Mouse (Mus musculus): ENCODE measurements around the gene Zbtb8b. TPM values are rescaled to one million over a fixed set of nuclear protein-coding genes. Genes with fewer than 3 reads are reported as not detected.
"Not testable (repeated sequence)": the region's sequence is repeated elsewhere in the genome, so short reads cannot be mapped to it uniquely, and the experiment has no call there.

Gene Zbtb8b
- 1 to 10 TPM; 5.3 to 6.0 TPM for total RNA-seq (2021)
- long read RNA-seq, partial matches to known transcripts, result 0 of 3 reads
- long read RNA-seq, other reads (novel, unspliced or antisense), result 0 of 3 reads

- peak; percentile 81 to 88 for DNase-seq (ENCODE audit: low spot score in 2 of 2)
Observed at GRCm38 (mm10) chr4:129440340-129441063, at the start of gene Zbtb8b. TSS of gene Zbtb8b (minus strand) at chr4:129440853.

DNA sequence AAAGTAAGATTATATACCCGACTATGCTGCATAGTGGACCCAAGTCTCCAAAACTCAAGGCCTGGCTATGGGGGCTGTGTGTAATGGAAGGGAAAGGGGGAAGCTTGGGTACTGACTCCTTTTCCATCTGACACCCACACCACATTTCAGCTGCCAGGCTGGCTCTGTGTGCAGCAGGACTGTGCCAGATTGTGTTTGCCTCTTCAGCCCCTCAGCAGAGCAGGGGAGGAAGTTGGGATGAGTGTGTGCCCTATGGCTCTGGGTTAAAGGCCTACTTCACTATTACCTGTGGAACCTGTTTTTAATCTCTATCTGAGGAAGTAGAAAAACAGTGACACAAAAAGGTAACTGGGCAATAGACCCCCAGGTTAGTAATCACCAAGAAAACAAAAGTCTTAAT, 40.4 kb upstream of the Zbtb8b start:
- peak; percentile 50 to 69 for DNase-seq (ENCODE audit: low spot score in 2 of 2)

- DNase-seq (ENCODE audit: low spot score in 2 of 2), result no peak
Observed at GRCm38 (mm10) chr4:129479863-129480262, 39.2 kb upstream of the Zbtb8b start.

DNA sequence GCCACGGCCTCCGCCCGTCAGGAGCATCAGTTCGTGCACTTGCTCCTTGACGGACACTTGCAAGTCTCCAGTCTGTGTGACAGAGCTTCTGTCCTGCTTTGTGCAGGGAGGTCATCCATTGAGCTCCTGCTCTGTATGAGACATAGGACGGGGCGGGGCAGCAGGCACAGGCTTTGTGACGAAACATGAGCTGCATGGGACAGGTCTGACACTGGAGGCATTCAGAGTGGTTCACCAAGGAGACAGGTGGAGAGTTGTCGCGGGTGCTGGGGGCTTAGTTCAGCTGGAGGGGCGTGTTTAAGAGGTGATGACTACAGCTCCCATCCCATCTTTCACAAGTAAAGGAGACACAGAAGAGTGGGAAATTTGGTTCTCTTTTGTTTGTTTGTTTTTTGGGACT, 35.4 kb upstream of the Zbtb8b start:
- DNase-seq (ENCODE audit: low spot score in 2 of 2), result no peak

DNA sequence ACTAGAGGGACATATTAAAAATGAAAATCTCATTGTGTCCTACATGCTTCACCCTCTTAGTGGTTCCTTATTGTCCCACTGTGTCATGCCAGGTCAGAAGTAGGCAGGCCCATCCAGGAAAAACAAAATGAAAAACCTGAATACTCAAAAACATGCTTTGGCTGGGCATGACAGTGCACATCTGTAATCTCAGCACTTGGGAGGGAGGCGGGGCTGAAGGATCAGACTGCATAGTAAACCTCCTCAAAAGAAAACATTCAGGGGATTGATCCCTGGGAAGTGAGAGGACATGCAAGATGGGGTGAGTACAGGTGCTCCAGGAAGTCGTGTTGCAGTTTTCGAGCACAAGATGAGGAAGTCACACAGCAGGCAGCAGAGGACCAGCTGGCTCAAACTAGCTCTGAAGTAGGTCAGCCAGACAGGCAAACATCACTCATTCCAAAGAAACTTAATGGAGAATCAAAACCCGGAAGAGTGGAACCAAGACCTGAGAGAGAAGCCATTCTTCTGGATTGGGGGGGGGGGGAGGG, 23.7 kb upstream of the Zbtb8b start:
- DNase-seq (ENCODE audit: low spot score in 2 of 2), result no peak

DNA sequence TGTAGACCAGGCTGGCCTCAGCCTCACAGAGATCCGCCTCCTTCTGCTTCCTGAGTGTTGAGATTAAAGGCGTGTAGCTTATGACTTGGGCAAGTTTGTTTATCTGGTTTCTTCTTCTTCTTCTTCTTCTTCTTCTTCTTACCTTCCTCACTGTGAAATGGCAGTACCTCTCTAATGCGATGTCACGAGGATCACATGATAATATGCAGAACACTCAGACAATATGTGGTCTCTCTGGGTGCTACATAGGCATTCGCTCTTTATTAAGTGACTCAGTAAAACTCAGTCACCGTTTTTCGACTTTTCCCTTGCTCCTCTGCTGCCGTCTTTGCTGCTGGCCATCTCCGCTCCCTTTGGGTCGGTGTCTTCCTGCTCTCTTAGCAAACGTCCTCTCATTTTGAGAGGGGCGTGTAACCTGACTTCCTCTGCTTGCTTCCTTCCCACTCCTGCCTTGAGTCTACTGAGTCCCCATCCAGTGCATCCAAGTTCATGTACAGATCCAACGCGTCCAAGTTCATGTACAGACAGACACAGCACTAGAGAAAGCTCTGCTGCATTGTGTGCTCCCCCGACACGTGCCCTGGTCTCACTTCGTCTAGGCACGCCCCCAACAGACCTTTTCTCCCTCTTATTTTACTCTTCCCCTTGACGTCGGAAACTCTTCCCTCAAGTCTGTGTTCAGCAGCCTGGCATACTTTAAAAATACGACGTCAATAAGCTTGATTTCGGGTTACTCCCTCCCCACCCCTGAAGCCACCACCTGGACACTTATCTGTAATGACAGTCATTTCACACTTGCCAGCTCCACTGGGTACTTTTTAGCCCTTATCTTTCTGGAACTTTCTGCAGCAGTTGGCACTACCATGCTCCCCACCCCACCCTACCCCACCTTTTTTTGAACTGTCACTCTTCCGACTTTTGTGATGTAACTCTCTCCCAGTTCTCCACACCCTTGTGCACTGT, 22.7 kb upstream of the Zbtb8b start:
- no peak for DNase-seq (ENCODE audit: low spot score in 2 of 2)

- no peak for DNase-seq (ENCODE audit: low spot score in 2 of 2)
Observed at GRCm38 (mm10) chr4:129462118-129462517, 21.5 kb upstream of the Zbtb8b start.

DNA sequence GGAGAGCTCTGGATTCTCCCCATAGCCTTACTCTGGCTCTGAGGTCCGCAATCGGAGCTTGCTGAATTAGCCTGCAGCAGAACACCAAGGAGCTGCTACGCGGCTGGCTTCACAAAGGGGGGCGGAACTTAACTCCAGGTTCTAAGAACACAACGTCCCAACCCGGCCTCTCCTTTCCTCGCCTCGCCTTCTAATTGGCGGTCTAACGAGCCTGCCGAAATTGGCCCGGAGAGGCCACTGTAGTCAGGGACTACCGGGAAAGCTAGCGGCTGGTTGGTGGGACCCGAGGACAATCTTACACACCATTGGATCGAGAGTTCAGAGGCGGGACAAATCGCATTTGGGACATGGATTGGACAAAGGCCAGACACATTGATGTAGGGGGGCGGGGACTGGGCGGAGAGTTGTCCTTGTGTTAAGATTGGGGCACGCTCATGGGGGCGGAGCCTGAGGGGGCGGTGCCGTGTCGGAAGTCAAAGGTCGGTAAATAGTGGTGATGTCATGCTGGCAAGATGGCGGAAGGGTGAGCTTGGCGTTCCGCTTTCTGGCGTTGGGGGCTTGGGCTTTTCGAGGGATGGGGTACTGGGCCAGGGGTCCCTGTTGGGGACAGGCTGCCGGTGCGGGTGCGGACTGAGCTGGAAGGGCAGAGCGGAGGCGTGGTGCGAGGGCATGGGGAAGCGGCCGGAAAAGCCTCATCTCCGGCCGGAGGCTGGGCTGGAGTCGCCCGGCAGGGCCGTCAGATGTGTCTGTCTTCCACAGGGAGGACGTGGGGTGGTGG, 20.7 kb upstream of the Zbtb8b start, which contains the start of gene Bsdc1:
TSS of gene Bsdc1 (plus strand) at position 399 of the 778 bp plus-strand sequence.
- peak; percentile 99 to 100 for DNase-seq (ENCODE audit: low spot score in 2 of 2)

- no peak for DNase-seq (ENCODE audit: low spot score in 2 of 2)
Observed at GRCm38 (mm10) chr4:129460827-129461182, 20.2 kb upstream of the Zbtb8b start.

DNA sequence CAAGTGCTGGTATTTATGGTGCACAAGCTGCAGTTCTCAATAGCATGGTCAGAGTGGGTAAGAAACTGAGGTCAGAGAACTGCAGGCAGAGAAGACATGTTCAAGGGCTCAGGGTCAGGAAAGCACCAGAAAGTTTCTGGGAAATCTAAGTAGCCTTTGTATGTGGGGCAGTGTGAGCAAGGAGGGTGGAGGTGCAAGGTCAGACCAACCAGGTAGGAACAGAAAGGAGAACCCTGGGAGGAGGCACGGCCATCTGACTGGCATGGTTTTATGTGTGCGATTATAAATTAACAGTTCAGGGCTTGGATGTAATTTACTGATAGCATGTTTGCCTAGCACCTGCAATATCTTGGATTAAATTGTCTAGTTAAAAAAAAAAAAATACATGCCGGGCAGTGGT, 19.1 kb upstream of the Zbtb8b start:
- no peak for DNase-seq (ENCODE audit: low spot score in 2 of 2)

- DNase-seq (ENCODE audit: low spot score in 2 of 2), result not testable (repeated sequence)
Observed at GRCm38 (mm10) chr4:129457311-129457710, 16.7 kb upstream of the Zbtb8b start.

GRCm38 (mm10) chr4:129456126-129456525, 15.5 kb upstream of the Zbtb8b start:
- no peak for DNase-seq (ENCODE audit: low spot score in 2 of 2)

DNA sequence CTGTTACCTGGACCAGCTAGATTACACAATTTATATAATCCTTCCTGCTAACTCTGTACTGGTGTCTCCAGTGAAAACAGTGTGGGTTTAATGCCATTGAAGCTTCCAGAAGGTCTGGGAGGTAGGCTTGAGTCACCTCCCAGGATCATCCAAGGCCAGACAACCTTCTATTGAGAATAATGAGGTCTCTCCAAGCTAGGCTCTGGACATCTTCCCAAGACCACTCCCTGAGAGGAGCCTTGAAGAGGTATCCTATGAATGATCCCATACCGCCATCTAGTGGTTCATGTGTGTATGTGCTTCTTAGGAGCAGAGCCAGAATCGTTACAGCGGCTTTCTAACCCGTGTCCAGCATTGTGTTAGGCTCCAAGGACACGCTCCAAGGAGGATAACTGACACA, 14.6 kb upstream of the Zbtb8b start:
- DNase-seq (ENCODE audit: low spot score in 2 of 2), result peak; percentile 34 to 86

DNA sequence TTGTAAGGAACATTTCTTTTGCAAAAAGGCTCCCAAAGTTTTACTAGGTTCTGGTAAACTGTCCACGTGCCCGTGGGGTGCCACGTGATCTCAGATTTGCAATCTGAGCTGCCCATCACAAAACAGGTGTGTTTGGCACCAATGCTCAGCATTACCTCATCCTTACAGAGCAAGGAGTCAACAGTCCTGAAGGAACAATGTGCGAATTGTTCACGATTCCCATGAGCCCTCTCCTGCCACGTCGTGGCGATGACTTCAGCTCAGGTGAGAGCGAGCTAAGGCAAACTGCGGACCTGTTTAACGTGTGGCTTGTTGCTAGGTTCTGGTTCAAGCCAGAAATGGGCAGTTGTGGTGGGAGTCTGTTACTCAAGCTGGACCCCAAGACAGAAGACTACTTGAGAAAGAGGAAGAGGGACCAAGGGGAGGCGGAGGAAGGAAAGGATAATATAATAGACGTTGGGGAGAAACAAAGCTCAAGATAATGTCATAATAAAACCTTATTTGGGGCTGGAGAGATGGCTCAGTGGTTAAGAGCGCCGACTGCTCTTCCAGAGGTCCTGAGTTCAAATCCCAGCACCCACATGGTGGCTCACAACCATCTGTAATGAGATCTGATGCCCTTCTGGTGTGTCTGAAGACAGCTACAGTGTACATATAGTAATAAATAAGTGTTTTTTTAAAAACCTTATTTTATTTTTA, 11.0 kb upstream of the Zbtb8b start:
- no peak for DNase-seq (ENCODE audit: low spot score in 2 of 2)

DNA sequence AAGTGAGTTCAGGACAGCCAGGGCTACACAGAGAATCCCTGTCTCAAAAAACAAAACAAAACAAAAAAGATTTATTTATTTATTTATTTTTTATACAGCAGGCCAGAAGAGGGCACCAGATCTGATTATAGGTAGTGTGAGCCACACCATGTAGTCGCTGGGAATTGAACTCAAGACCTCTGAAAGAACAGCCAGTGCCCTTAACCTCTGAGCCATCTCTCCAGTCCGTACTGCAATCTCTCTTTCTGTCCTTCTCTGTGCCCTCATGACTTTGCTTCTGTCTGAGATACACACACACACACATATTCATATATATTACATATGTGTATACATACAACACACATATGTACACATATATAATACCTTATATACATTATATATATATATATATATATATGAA, 10.2 kb upstream of the Zbtb8b start:
- DNase-seq (ENCODE audit: low spot score in 2 of 2), result no peak

GRCm38 (mm10) chr4:129448713-129449112, 8.1 kb upstream of the Zbtb8b start:
- DNase-seq (ENCODE audit: low spot score in 2 of 2), result no peak

- DNase-seq (ENCODE audit: low spot score in 2 of 2), result no peak
Observed at GRCm38 (mm10) chr4:129447778-129448563, 7.3 kb upstream of the Zbtb8b start.

- no peak for DNase-seq (ENCODE audit: low spot score in 2 of 2)
Observed at GRCm38 (mm10) chr4:129447360-129447759, 6.7 kb upstream of the Zbtb8b start.

DNA sequence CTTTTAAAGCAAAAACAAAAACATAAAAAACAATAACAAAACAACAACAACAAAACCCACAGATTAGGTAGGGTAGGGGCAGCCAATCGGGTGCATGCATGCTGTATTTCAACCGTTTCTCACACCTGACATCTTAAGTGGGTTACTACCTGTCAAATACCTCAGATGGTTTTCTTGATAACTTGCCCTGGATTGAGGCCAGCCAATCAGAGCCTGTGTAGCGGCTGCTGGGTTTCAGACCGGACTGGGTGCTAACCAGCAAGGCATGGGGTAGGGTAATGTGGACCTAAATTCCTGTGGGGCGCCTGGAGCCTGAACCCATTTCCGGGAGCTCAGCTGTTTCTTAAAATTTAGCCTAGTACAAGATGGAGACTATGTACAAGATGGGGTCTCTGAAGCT, 492 bp upstream of the Zbtb8b start:
- no peak for DNase-seq (ENCODE audit: low spot score in 2 of 2)

GRCm38 (mm10) chr4:129418321-129418720, 22.3 kb downstream of the Zbtb8b start:
- DNase-seq (ENCODE audit: low spot score in 2 of 2), result no peak

All from layer of hippocampus, adult 18-20 months (tissue).